Mouse (Mus musculus): ENCODE results near the gene Knop1. TPM values are rescaled to one million over a fixed set of nuclear protein-coding genes. Genes with fewer than 3 reads are reported as not detected.

Gene Knop1
- polyA plus RNA-seq, 1 experiment, result 38.6 TPM

DNA sequence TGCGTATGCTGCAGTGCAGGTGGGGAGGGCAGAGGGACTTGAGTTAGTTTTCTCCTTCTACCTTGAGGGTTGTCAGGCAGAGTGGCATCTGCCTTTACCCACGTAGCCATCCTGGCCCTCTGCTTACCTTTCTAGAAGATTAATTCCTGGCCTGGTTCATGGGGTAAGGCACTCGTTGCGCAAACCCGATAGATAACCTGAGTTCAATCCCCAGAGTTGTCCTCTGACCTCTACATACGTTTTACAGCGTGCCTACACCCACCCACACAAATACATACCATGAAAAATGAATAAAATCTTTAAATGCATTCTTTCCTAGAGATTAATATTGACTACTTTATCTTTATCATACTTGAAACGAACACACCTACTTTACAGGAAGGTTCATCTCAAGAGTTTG is 52.6 kb downstream of the Knop1 start:
- H3K4me3 ChIP-seq (ENCODE audit: insufficient read depth, low read length), result no peak overlapping the region
- TF ChIP-seq CTCF (IDR thresholded peaks at IDR 0.05; ENCODE audit: borderline replicate concordance, insufficient read depth, low read length) (no peak), POLR2A (IDR thresholded peaks at IDR 0.05; ENCODE audit: low read depth, low read length) (no peak)
- no peaks in the 10 kb centered on the region for H3K4me1 ChIP-seq (ENCODE audit: control insufficient read depth, insufficient read depth, low read length)
- no peak overlapping the region for H3K27ac ChIP-seq (ENCODE audit: insufficient read depth, low read length)

DNA sequence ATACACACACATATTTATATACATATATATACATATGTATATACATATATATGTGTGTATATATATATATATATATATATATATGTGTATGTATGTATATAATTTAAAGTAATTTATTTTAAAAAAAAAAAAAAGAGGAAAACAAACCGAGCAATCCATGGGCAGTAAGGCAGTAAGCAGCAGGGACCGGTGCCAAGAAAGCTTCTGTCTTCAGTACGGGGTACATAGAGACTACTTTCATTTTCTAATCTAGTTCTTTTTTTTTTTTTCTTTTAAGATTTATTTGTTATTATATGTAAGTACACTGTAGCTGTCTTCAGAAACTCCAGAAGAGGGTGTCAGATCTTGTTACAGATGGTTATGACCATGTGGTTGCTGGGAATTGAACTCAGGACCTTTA is 54.3 kb downstream of the Knop1 start:
- no peaks in the 10 kb centered on the region for H3K4me1 ChIP-seq (ENCODE audit: control insufficient read depth, insufficient read depth, low read length)
- no peak overlapping the region for H3K27ac ChIP-seq (ENCODE audit: insufficient read depth, low read length)
- TF ChIP-seq CTCF (IDR thresholded peaks at IDR 0.05; ENCODE audit: borderline replicate concordance, insufficient read depth, low read length), result no peak
- TF ChIP-seq POLR2A (IDR thresholded peaks at IDR 0.05; ENCODE audit: low read depth, low read length), result no peak
- H3K4me3 ChIP-seq (ENCODE audit: insufficient read depth, low read length), result no peak overlapping the region

DNA sequence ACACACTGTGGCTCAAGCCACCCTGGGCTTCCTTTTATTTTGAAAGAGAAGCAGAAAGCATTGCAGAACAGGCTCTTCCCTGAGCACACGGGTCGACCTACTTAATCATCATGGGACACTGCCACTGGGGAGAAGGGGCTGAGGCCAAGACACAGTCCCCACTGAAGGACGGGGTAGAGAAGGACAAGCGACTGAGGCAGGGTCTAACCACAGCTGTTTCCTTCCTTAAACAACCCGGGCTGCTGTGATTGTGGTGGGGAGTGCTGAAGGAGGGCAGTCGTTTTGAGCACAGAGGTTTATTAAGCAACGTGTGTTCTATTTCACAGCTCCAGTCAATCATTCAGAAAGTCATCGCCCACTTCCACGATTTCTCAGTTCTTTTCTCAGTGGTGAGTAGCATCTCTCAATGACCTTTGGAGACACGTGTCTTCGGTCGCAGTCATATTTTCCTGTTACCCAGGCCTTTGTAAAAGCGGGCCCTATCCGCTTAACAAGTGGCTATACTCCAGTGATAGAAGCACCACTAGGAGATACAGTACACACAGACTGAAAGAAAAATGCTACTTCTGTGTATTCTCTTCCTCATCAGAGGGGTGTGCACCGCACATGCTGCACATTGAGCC is 55.8 kb downstream of the Knop1 start:
- Histone ChIP-seq H3K4me1 (ENCODE audit: control insufficient read depth, insufficient read depth, low read length) (no peaks in the 10 kb centered on the region), H3K4me3 (ENCODE audit: insufficient read depth, low read length) (no peak overlapping the region), H3K27ac (ENCODE audit: insufficient read depth, low read length) (no peak overlapping the region)
- TF ChIP-seq POLR2A (IDR thresholded peaks at IDR 0.05; ENCODE audit: low read depth, low read length), result no peak
- no peak for TF ChIP-seq CTCF (IDR thresholded peaks at IDR 0.05; ENCODE audit: borderline replicate concordance, insufficient read depth, low read length)

DNA sequence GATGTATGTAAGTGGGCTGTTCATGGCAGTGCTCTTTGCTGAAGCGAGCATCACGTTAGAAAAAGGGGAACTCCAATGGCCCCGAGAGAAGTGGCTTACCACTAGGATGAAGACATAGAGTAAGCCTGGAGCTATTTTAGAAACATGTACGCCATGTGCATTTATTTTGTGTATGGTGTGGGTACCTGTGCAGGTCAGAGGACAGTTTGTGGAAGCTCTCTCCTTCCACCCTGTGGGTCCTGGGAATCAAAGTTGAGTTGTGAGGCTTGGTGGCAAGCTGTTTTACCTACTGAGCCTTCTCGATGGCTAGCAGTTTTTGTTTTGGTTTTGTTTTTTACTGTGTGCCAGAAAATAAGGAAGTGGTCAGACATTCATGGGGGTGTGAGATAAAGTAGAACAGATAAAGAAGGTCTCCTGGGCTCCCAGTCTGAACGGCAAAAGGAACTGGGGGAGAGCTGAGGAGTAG is 57.9 kb downstream of the Knop1 start:
- TF ChIP-seq POLR2A (IDR thresholded peaks at IDR 0.05; ENCODE audit: low read depth, low read length), result no peak
- TF ChIP-seq CTCF (IDR thresholded peaks at IDR 0.05; ENCODE audit: borderline replicate concordance, insufficient read depth, low read length), result no peak
- no peak overlapping the region for H3K27ac ChIP-seq (ENCODE audit: insufficient read depth, low read length)
- no peak overlapping the region for H3K4me3 ChIP-seq (ENCODE audit: insufficient read depth, low read length)
- H3K4me1 ChIP-seq (ENCODE audit: control insufficient read depth, insufficient read depth, low read length), result no peaks in the 10 kb centered on the region

DNA sequence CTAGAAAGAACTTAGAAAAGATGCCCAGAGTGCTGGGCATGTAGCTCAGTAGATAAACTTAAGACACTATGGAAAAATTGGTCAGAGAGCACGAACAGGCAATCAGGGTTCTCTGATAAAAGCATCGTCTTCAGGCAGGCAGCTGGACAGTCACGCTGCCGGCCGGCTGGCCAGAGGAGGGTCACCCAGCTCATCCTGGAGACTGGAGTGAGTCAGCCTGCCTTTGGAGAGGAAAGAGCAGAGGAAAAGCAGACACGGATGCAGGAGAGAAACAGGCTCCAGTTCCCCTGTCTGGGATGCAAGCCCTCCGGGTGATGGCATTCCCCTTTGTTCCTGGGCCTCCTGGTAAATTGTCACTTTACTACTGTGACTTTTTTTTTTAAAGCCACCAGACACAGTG is 58.5 kb downstream of the Knop1 start:
- no peak overlapping the region for H3K4me3 ChIP-seq (ENCODE audit: insufficient read depth, low read length)
- no peaks in the 10 kb centered on the region for H3K4me1 ChIP-seq (ENCODE audit: control insufficient read depth, insufficient read depth, low read length)
- TF ChIP-seq CTCF (IDR thresholded peaks at IDR 0.05; ENCODE audit: borderline replicate concordance, insufficient read depth, low read length), result no peak
- no peak for TF ChIP-seq POLR2A (IDR thresholded peaks at IDR 0.05; ENCODE audit: low read depth, low read length)
- no peak overlapping the region for H3K27ac ChIP-seq (ENCODE audit: insufficient read depth, low read length)

DNA sequence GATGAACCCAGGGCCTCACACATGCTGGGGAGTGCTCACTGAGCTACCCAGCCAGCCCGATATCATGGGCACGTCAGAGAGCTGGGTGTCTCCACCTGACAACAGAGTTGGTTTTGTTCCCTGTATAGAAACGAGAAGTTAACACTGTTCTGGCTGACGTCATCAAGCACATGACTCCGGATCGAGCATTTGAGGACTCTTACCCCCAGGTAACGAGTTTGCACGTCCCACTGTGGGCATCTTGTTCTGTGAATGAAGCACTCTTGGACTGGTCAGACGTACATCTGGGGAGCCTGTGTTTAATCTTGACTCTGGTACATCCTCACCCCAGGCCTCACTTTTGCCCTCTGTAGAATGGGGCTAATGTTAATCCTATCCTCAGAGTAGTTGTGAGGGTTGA is 59.2 kb downstream of the Knop1 start:
- no peak overlapping the region for H3K27ac ChIP-seq (ENCODE audit: insufficient read depth, low read length)
- H3K4me3 ChIP-seq (ENCODE audit: insufficient read depth, low read length), result no peak overlapping the region
- no peak for TF ChIP-seq POLR2A (IDR thresholded peaks at IDR 0.05; ENCODE audit: low read depth, low read length)
- TF ChIP-seq CTCF (IDR thresholded peaks at IDR 0.05; ENCODE audit: borderline replicate concordance, insufficient read depth, low read length), result no peak
- H3K4me1 ChIP-seq (ENCODE audit: control insufficient read depth, insufficient read depth, low read length), result no peaks in the 10 kb centered on the region

DNA sequence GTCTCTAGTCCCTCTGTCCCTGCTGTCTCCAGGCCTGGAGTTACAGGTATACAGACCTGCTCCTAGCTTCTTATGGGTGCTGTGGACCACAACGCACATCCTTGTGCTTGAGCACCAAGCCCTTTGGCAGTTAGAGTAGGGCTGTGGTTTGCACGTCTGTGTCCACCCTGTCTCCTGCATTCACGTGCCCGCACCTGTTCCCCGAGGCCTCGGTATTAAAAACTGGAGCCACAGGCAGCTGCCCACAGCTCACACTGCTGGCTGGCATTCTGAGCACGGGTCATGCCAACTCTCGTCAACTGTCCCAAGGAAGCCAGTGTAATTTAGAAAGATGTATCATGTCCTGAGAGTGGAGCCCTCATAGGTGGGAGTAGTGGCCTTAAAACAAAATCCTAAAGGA is 60.3 kb downstream of the Knop1 start:
- no peaks in the 10 kb centered on the region for H3K4me1 ChIP-seq (ENCODE audit: control insufficient read depth, insufficient read depth, low read length)
- no peak overlapping the region for H3K27ac ChIP-seq (ENCODE audit: insufficient read depth, low read length)
- TF ChIP-seq CTCF (IDR thresholded peaks at IDR 0.05; ENCODE audit: borderline replicate concordance, insufficient read depth, low read length) (no peak), POLR2A (IDR thresholded peaks at IDR 0.05; ENCODE audit: low read depth, low read length) (no peak)
- no peak overlapping the region for H3K4me3 ChIP-seq (ENCODE audit: insufficient read depth, low read length)

DNA sequence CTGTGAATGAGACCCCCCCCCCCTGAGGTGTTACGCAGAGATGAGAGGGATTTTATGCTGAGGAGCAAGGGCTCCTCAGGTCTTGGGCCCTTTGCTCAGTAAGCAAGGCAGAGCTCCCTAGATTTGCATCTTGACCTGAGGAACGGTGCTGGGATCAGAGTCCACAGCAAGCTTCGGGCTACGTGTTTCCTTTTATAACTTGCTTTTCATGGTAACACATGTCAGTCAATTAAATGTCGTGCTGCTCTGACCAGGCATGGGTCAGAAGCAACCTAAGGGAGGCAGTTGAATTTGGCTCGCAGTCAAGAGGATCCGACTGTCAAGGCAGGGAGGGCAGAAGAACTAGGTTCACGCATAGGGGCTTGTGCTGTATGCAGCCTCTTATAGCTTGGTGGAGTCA is 62.2 kb downstream of the Knop1 start:
- Histone ChIP-seq H3K4me3 (ENCODE audit: insufficient read depth, low read length) (no peak overlapping the region), H3K4me1 (ENCODE audit: control insufficient read depth, insufficient read depth, low read length) (no peaks in the 10 kb centered on the region), H3K27ac (ENCODE audit: insufficient read depth, low read length) (no peak overlapping the region)
- TF ChIP-seq CTCF (IDR thresholded peaks at IDR 0.05; ENCODE audit: borderline replicate concordance, insufficient read depth, low read length), result no peak
- no peak for TF ChIP-seq POLR2A (IDR thresholded peaks at IDR 0.05; ENCODE audit: low read depth, low read length)

Other genes starting within 250 kb of the Knop1 start
- 58.1 and 75.4 TPM in 2 replicates for gene Gde1, start 150.5 kb downstream of the Knop1 start, polyA plus RNA-seq (2011; ENCODE audit: insufficient read length, low read depth, missing spikeins)
- gene Ccp110, start 143.7 kb downstream of the Knop1 start, polyA plus RNA-seq (2011; ENCODE audit: insufficient read length, low read depth, missing spikeins), result 11.3 and 14.6 TPM in 2 replicates
- 95.4 and 106 TPM in 2 replicates for gene Vps35l, start 116.0 kb downstream of the Knop1 start, polyA plus RNA-seq (2011; ENCODE audit: insufficient read length, low read depth, missing spikeins)
- 1.1 and 1.2 TPM in 2 replicates for gene Iqck, start 502 bp downstream of the Knop1 start, polyA plus RNA-seq (2011; ENCODE audit: insufficient read length, low read depth, missing spikeins)
- gene Gprc5b, start 139.0 kb upstream of the Knop1 start, polyA plus RNA-seq (2011; ENCODE audit: insufficient read length, low read depth, missing spikeins), result 9.7 and 10.9 TPM in 2 replicates

All from embryonic fibroblast, embryonic 13.5 days (primary cell).